Mouse (Mus musculus) hindbrain, embryonic 16.5 days (tissue): ENCODE data around the gene Gm49391. TPM values are rescaled to one million over a fixed set of nuclear protein-coding genes. Genes with fewer than 3 reads are reported as not detected.
"Not testable (repeated sequence)": the region's sequence is repeated elsewhere in the genome, so short reads cannot be mapped to it uniquely, and the experiment has no call there.

Source experiments
- ATAC-seq: fragments of 200-750 bp; cut with Nextera tagmentation; 2 replicates; pipeline ENCODE4 v1.8.0; 2017; ENCODE audit warnings: moderate TSS enrichment, moderate library complexity
- H3K27ac ChIP-seq: fragments of 300-500 bp; sonication (generic); 2 replicates; pipeline ENCODE4 v1.5.1; 2014; ENCODE audit warnings: low read depth, mild to moderate bottlenecking, control low read depth, low read length, moderate library complexity
- H3K27me3 ChIP-seq: fragments of 300-500 bp; sonication (generic); replicated peaks from 2 replicates; pipeline ENCODE4 v1.6.1; 2014; ENCODE audit warnings: low read length; ENCODE audit not compliant: control insufficient read depth, insufficient read depth
- H3K36me3 ChIP-seq: fragments of 300-500 bp; sonication (generic); 2 replicates; pipeline ENCODE4 v1.6.1; 2014; ENCODE audit warnings: mild to moderate bottlenecking, low read length, moderate library complexity, mixed read lengths; ENCODE audit not compliant: control insufficient read depth, insufficient read depth
- H3K4me1 ChIP-seq: fragments of 300-500 bp; sonication (generic); 2 replicates; pipeline ENCODE4 v1.6.1; 2014; ENCODE audit warnings: low read depth, low read length; ENCODE audit not compliant: control insufficient read depth, insufficient read depth
- H3K4me2 ChIP-seq: fragments of 300-500 bp; sonication (generic); 2 replicates; pipeline ENCODE4 v1.6.1; 2014; ENCODE audit warnings: mild to moderate bottlenecking, low read length, control low read depth, moderate library complexity
- H3K4me3 ChIP-seq: fragments of 300-500 bp; sonication (generic); 2 replicates; pipeline ENCODE4 v1.5.1; 2014; ENCODE audit warnings: mild to moderate bottlenecking, low read length, control low read depth, moderate library complexity
- H3K9ac ChIP-seq: fragments of 300-500 bp; sonication (generic); 2 replicates; pipeline ENCODE4 v1.6.1; 2014; ENCODE audit warnings: low read depth, mild to moderate bottlenecking, control low read depth, low read length, moderate library complexity
- H3K9me3 ChIP-seq: fragments of 300-500 bp; sonication (generic); 2 replicates; pipeline ENCODE4 v1.6.1; 2014; ENCODE audit warnings: mild to moderate bottlenecking, low read length, moderate library complexity; ENCODE audit not compliant: control insufficient read depth
- WGBS: fragments of 180-500 bp; shearing (Covaris S2); extraction: QIAGEN DNeasy Blood & Tissue Kit; methylation state at CpG from one replicate; pipeline ENCODE4 v1.1.7; 2014; 5-methylcytosine and 5-hydroxymethylcytosine counted together
- polyA plus RNA-seq: library from polyadenylated mRNA; unstranded; fragments of >200 nt; fragmentation: Nextera tagmentation; extraction: Ambion mirVana; gene quantifications from 2 replicates; pipeline ENCODE4 v1.2.1, GENCODE M21; 2015

Gm49391 gene
- 0.65 and 1.3 TPM in 2 replicates for polyA plus RNA-seq

DNA sequence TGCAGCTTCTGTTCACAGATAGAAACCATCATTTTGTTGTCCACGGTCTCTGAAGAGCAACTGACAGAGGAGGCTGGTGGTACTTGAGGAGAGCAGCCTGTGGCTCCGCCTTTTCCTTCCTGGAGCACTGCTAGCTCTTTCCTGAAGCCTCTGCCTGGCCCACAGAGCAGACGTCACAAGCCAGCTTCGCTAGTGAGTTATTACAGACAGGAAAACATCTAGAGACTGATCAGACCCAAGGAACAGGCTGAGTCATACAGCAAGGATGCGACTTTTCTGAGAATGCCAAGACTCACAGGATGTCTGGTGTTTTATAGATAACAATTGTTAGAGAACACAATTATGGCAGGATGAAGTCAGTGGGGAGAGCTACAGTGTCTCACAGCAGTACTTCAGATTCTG, at the start of gene Gm49391, which contains the start of gene Ctla2a:
Gene Gm49391, minus strand, starts transcription at position 72 of the 402 bp plus-strand sequence.
Gene Ctla2a, minus strand, starts transcription at position 126 of the 402 bp plus-strand sequence.
- no peak within 1 kb of the TSS for H3K4me3 ChIP-seq
- WGBS: 76% methylated on average over 5 of the region's 5 CpGs
- peaks cover 2% of the 10 kb centered on the region; the same call in 1 of the 2 replicates for H3K9me3 ChIP-seq
- ATAC-seq: no peak
- H3K4me1 ChIP-seq: no peaks in the 10 kb centered on the region
- H3K4me2 ChIP-seq: no peak within 1 kb of the TSS
- H3K27ac ChIP-seq: no peak within 1 kb of the TSS
- no peaks in the 10 kb centered on the region for H3K36me3 ChIP-seq
- no peak within 1 kb of the TSS for H3K9ac ChIP-seq
- H3K27me3 ChIP-seq: no peaks in the 10 kb centered on the region

GRCm38 (mm10) chr13:60972319-60972718, 35.9 kb upstream of the Gm49391 start:
- H3K4me2 ChIP-seq, H3K4me3 ChIP-seq, H3K27ac ChIP-seq, H3K27me3 ChIP-seq, H3K36me3 ChIP-seq, H3K9ac ChIP-seq, H3K4me1 ChIP-seq, ATAC-seq, H3K9me3 ChIP-seq: not testable (repeated sequence)
- WGBS: 65% methylated on average over 4 of the region's 4 CpGs

DNA sequence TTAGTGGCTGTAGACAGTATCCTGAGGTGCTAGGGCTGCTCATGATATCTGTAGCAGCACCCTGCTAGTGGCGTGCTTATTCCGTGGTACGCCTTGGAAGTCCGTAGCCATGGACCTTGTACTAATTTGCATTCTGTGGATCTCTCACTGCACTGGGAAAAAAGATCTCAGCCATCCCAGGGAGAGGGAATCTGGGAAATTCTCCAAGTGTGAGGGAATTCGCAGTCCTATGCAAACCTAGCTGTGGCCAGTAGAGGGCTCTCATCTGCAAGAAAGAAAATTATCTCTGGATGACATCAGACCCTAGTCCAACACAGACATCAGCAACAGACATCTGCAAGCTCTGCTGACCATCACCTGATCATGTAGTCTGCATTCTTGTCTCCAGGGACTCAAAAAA, 27.6 kb upstream of the Gm49391 start:
- peaks cover 11% of the 10 kb centered on the region for H3K9me3 ChIP-seq
- H3K27me3 ChIP-seq, ATAC-seq, H3K9ac ChIP-seq, H3K36me3 ChIP-seq, H3K4me2 ChIP-seq, H3K4me3 ChIP-seq, H3K4me1 ChIP-seq, H3K27ac ChIP-seq: not testable (repeated sequence)
- WGBS: 40% methylated on average over 4 of the region's 5 CpGs

DNA sequence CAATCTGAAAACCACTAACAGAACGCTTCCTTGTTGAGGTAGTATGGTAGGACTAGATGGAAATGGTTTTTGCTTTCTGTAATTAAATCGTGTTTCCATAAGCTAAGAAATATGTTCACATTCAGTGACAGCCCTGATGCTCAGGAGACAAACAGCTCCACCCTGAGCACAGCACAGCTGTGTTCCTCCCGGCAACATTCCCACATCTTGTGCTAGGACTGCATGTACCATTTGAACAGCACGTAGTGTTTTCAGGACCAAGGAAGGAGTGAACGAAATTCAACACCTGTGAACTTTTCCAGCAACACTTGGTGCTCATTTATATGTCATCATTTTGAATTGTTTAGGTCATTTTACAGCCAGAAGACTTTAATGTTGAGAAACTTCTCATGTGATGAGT, 25.3 kb upstream of the Gm49391 start:
- Histone ChIP-seq H3K4me1 (no peaks in the 10 kb centered on the region), H3K36me3 (no peaks in the 10 kb centered on the region), H3K27me3 (no peaks in the 10 kb centered on the region), H3K27ac (no peak overlapping the region), H3K9me3 (peaks cover 15% of the 10 kb centered on the region), H3K4me3 (no peak overlapping the region), H3K9ac (no peak overlapping the region), H3K4me2 (no peak overlapping the region)
- no peak for ATAC-seq
- WGBS: 72% methylated on average over 5 of the region's 5 CpGs

DNA sequence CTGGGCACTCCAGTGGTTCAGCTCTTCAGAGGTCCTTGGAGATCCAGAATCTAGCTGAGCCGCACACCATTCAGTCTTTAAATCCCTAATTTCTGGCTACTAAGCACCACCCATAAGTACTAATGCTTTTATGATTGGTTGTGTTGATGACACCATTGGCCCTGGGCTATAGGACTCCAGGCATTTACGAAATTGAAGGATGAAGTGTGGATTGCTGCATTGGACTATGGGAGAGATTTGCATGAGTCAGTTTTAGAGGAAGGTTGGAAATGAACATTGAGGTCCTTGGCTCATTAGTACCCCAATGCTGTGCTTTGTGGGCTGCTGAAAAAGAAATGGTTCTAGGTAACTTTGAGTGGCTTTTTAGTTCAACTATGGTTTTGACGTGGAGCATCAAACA, 5.5 kb upstream of the Gm49391 start, which contains the start of gene Tpbpa:
Gene Tpbpa, minus strand, starts transcription at position 101 of the 400 bp plus-strand sequence.
- H3K9ac ChIP-seq, H3K27me3 ChIP-seq, H3K4me3 ChIP-seq, H3K4me2 ChIP-seq, ATAC-seq, H3K4me1 ChIP-seq, H3K27ac ChIP-seq, H3K9me3 ChIP-seq, H3K36me3 ChIP-seq: not testable (repeated sequence)
- WGBS: 79% methylated on average over 3 of the region's 3 CpGs

- 71% methylated on average over 2 of the region's 2 CpGs for WGBS
- ATAC-seq: not testable (repeated sequence)
Observed at GRCm38 (mm10) chr13:60935490-60935889, 881 bp downstream of the Gm49391 start, which contains the start of gene Gm49393. Gene Gm49393 (minus strand): TSS chr13:60935590.

GRCm38 (mm10) chr13:60904780-60905179, 31.6 kb downstream of the Gm49391 start, which contains the start of gene Tpbpb:
Gene Tpbpb (minus strand): TSS chr13:60904880.
- H3K4me1 ChIP-seq, ATAC-seq, H3K27ac ChIP-seq, H3K4me2 ChIP-seq, H3K9ac ChIP-seq, H3K27me3 ChIP-seq, H3K36me3 ChIP-seq, H3K4me3 ChIP-seq, H3K9me3 ChIP-seq: not testable (repeated sequence)
- 83% methylated on average over 2 of the region's 2 CpGs for WGBS

More at GRCm38 (mm10) chr13:60935490-60935889, 881 bp downstream of the Gm49391 start, which contains the start of gene Gm49393:
- H3K36me3 ChIP-seq, H3K9me3 ChIP-seq, H3K9ac ChIP-seq, H3K4me3 ChIP-seq, H3K4me1 ChIP-seq, H3K27ac ChIP-seq, H3K4me2 ChIP-seq, H3K27me3 ChIP-seq: not testable (repeated sequence)

DNA sequence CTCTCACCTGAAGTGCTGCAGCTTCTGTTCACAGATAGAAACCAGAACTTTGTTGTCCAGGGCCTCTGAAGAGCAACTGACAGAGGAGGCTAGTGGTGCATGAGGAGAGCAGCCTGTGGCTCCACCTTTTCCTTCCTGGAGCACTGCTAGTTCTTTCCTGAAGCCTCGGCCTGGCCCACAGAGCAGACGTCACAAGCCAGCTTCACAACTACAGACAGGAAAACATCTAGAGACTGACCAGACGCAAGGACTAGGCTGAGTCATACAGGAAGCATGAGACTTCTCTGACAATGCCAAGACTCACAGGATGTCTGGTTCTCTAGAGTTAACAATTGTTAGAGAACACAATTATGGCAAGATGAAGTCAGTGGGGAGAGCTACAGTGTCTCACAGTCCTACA, 39.0 kb downstream of the Gm49391 start, which contains the start of gene Ctla2b:
Gene Ctla2b, minus strand, starts transcription at position 120 of the 400 bp plus-strand sequence.
- H3K27ac ChIP-seq: no peak within 1 kb of the TSS
- no peaks in the 10 kb centered on the region for H3K9me3 ChIP-seq
- no peaks in the 10 kb centered on the region for H3K27me3 ChIP-seq
- WGBS: 85% methylated on average over 3 of the region's 3 CpGs
- no peaks in the 10 kb centered on the region for H3K4me1 ChIP-seq
- ATAC-seq: no peak
- H3K4me3 ChIP-seq: no peak within 1 kb of the TSS
- no peak within 1 kb of the TSS for H3K4me2 ChIP-seq
- H3K9ac ChIP-seq: no peak within 1 kb of the TSS
- H3K36me3 ChIP-seq: no peaks in the 10 kb centered on the region

DNA sequence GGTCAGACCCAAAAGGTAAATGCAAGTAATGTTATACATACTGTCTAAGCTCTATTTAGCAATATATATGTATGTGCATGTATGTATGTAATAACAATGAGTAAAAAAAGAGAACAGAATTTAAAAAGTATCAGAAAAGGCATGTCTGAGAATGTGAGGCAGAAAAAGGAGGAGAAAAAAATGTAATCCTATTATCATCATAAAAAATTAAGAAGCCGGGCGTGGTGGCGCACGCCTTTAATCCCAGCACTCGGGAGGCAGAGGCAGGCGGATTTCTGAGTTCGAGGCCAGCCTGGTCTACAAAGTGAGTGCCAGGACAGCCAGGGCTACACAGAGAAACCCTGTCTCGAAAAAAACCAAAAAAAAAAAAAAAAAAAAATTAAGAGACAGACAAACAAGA, 39.6 kb downstream of the Gm49391 start, which contains the start of gene Gm49392:
Gene Gm49392, minus strand, starts transcription at position 101 of the 400 bp plus-strand sequence.
- H3K4me1 ChIP-seq, H3K27ac ChIP-seq, H3K9ac ChIP-seq, ATAC-seq, H3K36me3 ChIP-seq, H3K4me3 ChIP-seq, H3K4me2 ChIP-seq, H3K9me3 ChIP-seq, H3K27me3 ChIP-seq: not testable (repeated sequence)
- WGBS: 85% methylated on average over 8 of the region's 8 CpGs
